Mouse (Mus musculus) 3134 (cell line): ENCODE measurements at regions not wholly inside any gene's neighbourhood (a gene's known extent, or its start where the extent isn't known, plus 50 kb on each side); places are given as distances from the start of the nearest gene placed in this dataset.
A peak's percentile ranks its signal among the peaks of the same experiment; 100 is the strongest.

ENCODE experiments used
- DNase-seq: peaks from one replicate; pipeline ENCODE4 v3.0.0-alpha.2; 2011; ENCODE audit warnings: low spot score; ENCODE audit not compliant: insufficient read length; ENCODE audit errors: extremely low read depth

DNA sequence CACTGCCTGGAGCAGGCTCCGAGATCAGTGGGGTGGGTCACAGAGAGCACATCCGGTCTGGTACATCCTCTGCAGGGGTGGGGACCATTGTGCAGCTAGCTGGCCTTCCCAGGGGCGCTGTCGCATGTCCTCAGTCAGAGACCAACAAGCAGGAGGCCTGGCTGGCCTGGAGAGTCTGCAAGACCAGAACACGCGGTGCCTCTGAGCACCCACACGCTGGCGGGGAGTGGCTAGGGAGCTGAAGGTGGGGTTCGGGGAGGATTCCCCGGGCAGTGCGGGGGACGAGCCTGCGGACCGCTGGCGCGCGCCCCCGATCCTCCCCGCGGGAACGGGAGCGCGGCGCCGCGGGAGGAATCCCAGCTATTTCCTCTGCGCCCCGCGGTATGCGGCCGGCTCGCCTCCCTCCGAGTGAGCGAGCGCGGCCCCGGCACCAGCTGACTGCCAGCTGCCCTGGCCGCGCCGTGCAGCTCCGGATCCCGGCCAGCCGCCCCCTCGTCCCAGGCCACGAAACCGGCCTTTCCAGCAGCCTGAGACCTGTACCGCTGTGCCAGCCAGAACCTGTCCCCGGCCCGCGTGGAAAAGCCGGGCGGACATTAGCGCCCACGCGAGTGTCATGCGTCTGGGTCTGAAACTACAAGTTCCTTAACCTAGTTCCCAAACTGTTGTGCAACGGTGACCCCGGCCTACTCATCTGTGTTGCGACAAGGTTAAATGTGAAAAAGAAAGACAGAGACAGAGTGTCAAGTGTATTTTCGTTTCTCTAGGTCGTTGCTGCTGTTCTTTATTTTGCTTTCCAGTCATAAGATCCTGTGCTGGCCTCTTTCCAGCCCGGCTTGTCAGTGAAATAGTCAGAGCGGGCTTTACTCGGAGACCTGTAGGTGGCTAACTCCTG lies 61.2 kb downstream of the Pkdcc start:
- DNase-seq, result peak; percentile 84

DNA sequence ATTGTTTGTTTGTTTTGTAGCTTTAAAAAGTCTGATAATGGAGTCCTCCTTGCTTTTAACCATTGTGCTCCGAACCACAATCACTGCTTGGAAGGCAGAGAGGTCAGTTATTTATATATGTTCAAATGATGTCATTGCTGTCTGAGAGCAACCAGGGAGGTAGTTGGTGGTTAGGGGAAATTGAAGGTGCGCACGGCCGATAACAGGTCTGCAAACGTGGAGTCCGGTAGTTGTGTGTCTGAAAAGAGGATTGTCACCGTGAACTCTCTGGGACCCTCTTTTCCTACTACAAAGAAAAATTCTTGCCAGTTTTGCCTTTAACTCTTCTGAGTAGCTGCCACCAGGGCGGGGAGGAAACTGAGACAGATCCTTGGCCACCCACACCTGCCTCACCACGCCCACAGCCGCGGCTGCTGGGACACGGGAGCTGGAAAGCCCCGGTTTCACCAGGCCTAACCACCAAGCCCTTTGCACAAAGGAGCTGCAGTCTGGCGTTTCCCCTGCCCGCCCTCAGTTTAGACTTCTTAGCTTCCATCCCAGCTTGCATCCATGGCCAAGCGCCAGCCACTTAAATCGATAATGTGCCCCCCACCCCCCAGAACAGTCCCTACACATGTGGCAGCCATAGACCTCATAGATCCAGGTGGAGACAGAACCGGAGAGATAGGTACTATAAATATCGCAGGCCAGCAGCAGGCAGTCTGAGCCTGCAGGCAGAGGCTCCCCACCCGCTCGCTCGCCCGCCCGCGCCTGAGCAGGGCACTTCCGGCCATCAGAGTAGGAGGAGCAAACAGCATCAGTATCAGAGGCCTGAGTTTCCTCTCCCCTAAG lies 62.2 kb downstream of the Pkdcc start:
- DNase-seq, result no peak

DNA sequence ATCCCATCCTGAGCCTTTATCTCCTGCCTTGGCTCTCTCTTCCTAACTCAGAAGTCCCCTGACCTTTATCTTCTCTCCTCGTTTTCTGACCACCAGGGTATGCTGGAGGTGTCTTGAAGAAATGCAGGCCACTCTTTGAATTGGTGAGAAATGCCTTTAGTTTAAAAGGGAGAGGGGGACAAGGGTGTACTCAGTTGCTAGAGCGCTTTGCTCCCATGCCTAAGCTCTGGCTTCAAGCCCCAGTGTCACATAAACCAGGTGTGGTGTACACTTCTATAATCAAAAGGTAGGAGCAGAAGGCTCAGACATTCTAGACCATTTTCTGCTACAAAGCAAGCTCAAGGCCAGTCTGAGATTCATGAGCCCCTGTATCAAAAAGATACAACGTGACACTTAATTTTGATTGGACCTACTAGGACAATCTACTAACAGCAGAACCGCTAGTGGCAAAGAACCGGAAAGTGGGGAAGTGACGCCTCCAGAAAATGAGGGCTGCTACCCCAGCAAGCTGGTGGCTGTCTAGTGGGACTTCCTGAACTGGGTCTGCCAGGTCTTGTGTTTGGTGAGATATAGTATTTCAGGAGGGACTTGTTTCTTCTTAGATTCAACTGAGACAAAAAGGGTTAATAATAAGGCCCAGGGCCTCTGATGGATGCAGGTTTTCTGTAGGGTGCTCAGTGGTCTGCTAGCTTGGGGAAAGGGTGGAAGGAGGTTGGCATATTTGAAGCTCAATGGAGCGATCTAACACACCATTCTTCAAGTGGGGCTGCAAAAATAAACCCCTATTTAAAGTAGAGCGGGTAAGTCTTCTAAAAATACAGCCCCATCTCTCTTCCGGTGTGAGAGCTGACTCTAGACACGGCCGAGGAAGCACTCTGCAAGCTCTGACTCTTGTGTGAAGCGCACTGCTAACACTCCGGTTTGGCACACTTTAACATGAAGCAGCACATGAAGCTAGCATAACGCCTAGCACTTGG lies 63.1 kb downstream of the Pkdcc start:
- no peak for DNase-seq

DNA sequence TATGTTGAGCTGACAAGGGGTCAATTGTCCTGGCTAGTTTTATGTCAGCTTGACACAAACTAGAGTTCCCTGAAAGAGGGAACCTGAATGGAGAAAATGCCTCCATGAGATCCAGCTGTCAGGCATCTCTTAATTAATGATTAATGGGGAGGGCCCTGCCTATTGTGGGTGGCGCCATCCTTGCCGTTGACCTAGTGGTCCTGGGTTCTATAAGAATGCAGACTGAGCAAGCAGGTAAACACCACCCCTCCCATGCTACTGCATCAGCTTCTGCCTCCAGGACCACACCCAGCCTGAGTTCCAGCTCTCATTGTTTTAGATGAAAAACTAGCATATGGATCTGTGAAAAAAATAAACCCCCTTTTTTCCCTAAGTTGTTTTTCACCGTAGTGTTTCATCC lies 67.4 kb upstream of the Eml4 start:
- no peak for DNase-seq

DNA sequence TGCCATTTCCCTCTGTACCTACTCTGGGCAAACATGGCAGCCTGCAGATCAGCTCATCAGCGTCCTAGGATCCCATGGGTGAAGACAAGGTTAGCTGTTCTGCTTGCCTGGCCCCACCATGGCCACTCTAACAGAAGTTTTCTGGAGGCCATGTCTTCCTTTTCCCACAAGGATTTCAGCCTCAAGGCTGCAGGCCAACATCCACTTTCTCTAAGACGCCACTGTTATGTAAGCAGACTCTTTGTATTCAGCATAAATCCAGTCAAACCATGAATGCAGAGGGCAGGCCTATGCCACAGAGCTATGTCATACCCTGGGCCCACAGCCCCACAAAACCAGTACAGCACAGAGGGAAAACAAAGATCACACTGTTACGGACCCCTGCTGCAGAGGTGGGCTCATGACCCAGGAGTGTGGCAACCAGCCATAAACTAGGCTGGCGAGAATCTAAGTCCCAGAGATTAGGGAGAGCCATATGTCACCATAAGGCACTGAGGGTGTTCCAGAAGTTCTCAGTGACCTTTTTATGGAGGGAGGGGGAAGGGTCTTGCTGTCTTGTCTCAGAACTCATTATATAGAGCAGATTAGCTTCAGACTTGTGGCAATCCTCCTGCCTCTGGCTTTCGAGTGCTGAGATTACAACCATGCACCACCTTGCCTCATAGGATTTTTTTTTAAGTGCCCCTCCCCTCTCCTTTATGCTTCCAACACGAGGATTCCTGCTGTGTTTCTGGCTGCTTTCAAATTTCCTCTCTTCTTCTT lies 63.2 kb upstream of the Eml4 start:
- no peak for DNase-seq

DNA sequence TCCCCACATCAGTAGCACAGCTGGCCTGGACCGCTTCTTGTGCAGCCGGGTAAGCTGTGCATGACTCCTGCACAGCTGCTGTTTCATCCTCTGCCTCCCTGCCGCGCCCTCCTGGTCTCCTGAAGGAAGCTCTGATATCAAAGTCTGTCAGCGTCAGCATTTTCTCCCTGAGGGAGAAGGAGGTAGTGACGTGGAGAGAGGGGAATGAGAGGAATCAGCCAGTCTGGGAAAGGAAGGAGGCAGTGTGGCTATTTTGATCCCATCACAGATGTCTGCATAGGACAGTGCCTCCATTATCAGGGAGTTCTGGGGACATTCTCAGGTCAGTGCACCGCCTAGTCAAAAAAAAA lies 62.6 kb upstream of the Eml4 start:
- no peak for DNase-seq

DNA sequence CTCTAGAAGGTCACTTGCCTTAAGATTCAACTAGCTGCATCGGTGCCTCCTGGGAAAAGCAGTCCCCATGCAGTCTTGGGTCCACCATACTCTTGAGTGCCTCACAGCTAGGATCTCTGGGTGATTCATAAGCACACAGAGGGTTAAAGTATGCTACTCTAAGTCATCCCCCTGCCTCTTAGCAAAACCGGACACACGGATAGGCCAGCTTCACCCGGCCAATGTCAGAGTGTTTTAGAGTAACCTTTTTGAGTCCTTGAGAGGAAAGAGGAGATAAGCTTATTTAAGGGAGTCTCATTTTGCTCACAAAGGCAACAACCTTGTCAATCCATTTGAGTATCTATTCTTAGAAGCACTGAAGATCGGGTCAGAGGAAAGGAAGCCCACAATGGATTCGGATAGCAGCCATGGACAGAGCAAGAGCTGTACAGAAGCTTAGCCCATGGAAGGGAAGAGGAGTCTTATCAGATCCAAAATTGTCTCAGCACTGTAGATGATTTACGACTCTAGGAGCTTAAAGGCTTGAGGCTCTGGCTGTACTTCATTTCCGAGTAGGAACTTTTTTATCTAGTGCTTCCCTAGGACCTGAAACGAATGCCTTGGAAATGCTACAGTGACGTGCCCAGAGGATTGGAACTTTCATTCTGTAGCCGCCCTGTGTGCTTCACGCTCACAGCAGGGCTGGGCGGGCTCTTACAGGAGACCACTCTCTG lies 55.0 kb upstream of the Eml4 start:
- DNase-seq, result no peak

DNA sequence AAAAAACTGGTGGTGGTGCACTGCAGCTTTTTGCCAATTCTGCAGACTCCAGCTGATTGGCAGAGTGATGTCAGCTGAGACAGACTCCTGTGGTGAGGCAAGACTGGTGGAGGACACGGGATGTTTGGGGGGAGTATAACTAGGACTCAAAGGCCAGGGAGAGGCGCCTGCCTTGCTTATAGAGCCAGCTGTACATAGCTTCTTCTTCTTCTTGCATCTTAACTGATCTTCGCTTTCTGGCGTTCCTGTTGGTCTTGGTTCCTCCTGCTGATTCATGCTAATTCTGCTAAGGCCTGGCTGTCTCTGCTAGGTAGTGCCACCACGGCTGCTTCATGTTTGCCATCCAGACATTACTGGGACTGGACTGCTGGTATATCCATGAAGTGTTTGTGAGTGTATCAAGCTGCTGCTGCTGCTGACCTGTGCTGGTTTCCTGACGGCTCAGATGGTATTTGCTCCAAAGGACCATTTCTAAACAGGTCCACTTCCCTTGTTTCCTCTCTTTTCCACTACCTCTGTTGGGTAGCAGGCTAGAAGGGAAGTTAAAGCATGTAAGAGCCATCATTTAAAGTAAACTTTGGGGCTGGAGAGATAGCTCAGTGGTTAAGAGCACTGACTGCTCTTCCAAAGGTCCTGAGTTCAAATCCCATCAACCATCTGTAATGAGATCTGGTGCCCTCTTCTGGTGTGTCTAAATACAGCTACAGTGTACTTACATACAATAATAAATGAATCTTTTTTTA lies 53.2 kb upstream of the Eml4 start:
- DNase-seq, result no peak
